Mouse (Mus musculus) MEL (cell line): Measurements from ENCODE around the gene Nxph3. TPM values are rescaled to one million over a fixed set of nuclear protein-coding genes. Genes with fewer than 3 reads are reported as not detected.
"Not testable (repeated sequence)": the region's sequence is repeated elsewhere in the genome, so short reads cannot be mapped to it uniquely, and the experiment has no call there.

Source experiments
- DNase-seq: peaks from one replicate; pipeline ENCODE4 v3.0.0; 2011; ENCODE audit warnings: low read depth, low spot score
- H3K27ac ChIP-seq: 2 replicates; pipeline ENCODE4 v1.5.1; 2012; ENCODE audit warnings: low read depth, mild to moderate bottlenecking, control low read depth, low read length, moderate library complexity; ENCODE audit not compliant: control insufficient read depth
- H3K27me3 ChIP-seq, 2 experiments: fragments of 150-350 bp in 1 of 2; sonication (generic) in 1 of 2; 2 replicates each; pipeline ENCODE4 v1.6.1; 2012; ENCODE audit warnings: low read length in 2 of 2, mild to moderate bottlenecking in 2 of 2, improper control_type of control experiment in 1 of 2, moderate library complexity in 1 of 2; ENCODE audit not compliant: insufficient read depth in 2 of 2, control insufficient read depth in 1 of 2
- H3K36me3 ChIP-seq, 2 experiments: 2 replicates each; pipeline ENCODE4 v1.6.1; 2012 to 2014; ENCODE audit warnings: low read length in 2 of 2, improper control_type of control experiment in 1 of 2, inconsistent platforms in 1 of 2, mild to moderate bottlenecking in 1 of 2; ENCODE audit not compliant: insufficient read depth in 2 of 2, control insufficient read depth in 1 of 2
- H3K4me1 ChIP-seq, 2 experiments: fragments of 150-350 bp in 1 of 2; sonication (generic) in 1 of 2; 2 replicates each; pipeline ENCODE4 v1.6.1; 2012; ENCODE audit warnings: low read length in 2 of 2, improper control_type of control experiment in 1 of 2, mild to moderate bottlenecking in 1 of 2; ENCODE audit not compliant: insufficient read depth in 2 of 2, control insufficient read depth in 1 of 2
- H3K4me3 ChIP-seq, 2 experiments: fragments of 150-350 bp in 1 of 2; sonication (generic) in 1 of 2; 2 replicates each; pipeline ENCODE4 v1.5.1; 2012; ENCODE audit warnings: low read depth in 2 of 2, low read length in 2 of 2, mild to moderate bottlenecking in 2 of 2, moderate library complexity in 2 of 2, control low read depth in 1 of 2, improper control_type of control experiment in 1 of 2; ENCODE audit not compliant: control insufficient read depth in 1 of 2, insufficient read depth in 1 of 2
- H3K79me2 ChIP-seq: 2 replicates; pipeline ENCODE4 v1.6.1; 2012; ENCODE audit warnings: mild to moderate bottlenecking, low read length, moderate library complexity; ENCODE audit not compliant: control insufficient read depth, poor library complexity, insufficient read depth
- H3K9ac ChIP-seq: 2 replicates; pipeline ENCODE4 v1.6.1; 2012; ENCODE audit warnings: low read depth, mild to moderate bottlenecking, control low read depth, low read length, moderate library complexity; ENCODE audit not compliant: control insufficient read depth, poor library complexity, severe bottlenecking
- H3K9me3 ChIP-seq: fragments of 150-350 bp; sonication (generic); replicated peaks from 2 replicates; pipeline ENCODE4 v1.6.1; 2012; ENCODE audit warnings: mild to moderate bottlenecking, low read length, improper control_type of control experiment, moderate library complexity; ENCODE audit not compliant: insufficient read depth
- CTCF ChIP-seq, 3 experiments: IDR thresholded peaks in 2 of 3; conservative IDR thresholded peaks in 1 of 3; 2 replicates each; pipeline ENCODE4 v1.5.1; 2011 to 2012; ENCODE audit warnings: low read length in 3 of 3, low read depth in 2 of 3, mild to moderate bottlenecking in 2 of 3, improper control_type of control experiment in 1 of 3, inconsistent platforms in 1 of 3, mixed read lengths in 1 of 3, moderate library complexity in 1 of 3; ENCODE audit not compliant: control insufficient read depth in 1 of 3, insufficient read depth in 1 of 3, poor library complexity in 1 of 3, severe bottlenecking in 1 of 3
- GABPA ChIP-seq: IDR thresholded peaks from 2 replicates; pipeline ENCODE4 v1.6.1; 2012; ENCODE audit warnings: low read depth, mild to moderate bottlenecking, inconsistent platforms, low read length, improper control_type of control experiment, moderate library complexity
- HCFC1 ChIP-seq: IDR thresholded peaks from 2 replicates; pipeline ENCODE4 v1.6.1; 2012; ENCODE audit warnings: low read depth, mild to moderate bottlenecking, inconsistent platforms, low read length, improper control_type of control experiment, moderate library complexity
- MAFK ChIP-seq: IDR thresholded peaks from 2 replicates; pipeline ENCODE4 v1.6.1; 2011; ENCODE audit warnings: low read depth, mild to moderate bottlenecking, low read length, improper control_type of control experiment, borderline replicate concordance
- MAX ChIP-seq: IDR thresholded peaks from 2 replicates; pipeline ENCODE4 v1.6.1; 2011; ENCODE audit warnings: low read length, improper control_type of control experiment
- MAZ ChIP-seq: IDR thresholded peaks from 2 replicates; pipeline ENCODE4 v1.6.1; 2012; ENCODE audit warnings: low read depth, mild to moderate bottlenecking, inconsistent platforms, low read length, improper control_type of control experiment
- MYB ChIP-seq: IDR thresholded peaks from 2 replicates; pipeline ENCODE4 v1.6.1; 2011; ENCODE audit warnings: mild to moderate bottlenecking, low read depth, low read length, improper control_type of control experiment
- POLR2A ChIP-seq, 2 experiments: IDR thresholded peaks; 2 replicates each; pipeline ENCODE4 v1.6.1; 2011 to 2012; ENCODE audit warnings: low read length in 2 of 2, mild to moderate bottlenecking in 2 of 2, control low read depth in 1 of 2, improper control_type of control experiment in 1 of 2, low read depth in 1 of 2, moderate library complexity in 1 of 2; ENCODE audit not compliant: control insufficient read depth in 1 of 2, insufficient read depth in 1 of 2, poor library complexity in 1 of 2
- SMC3 ChIP-seq: IDR thresholded peaks from 2 replicates; pipeline ENCODE4 v1.6.1; 2011; ENCODE audit warnings: low read depth, low read length, improper control_type of control experiment
- ZKSCAN1 ChIP-seq: IDR thresholded peaks from 2 replicates; pipeline ENCODE4 v1.6.1; 2012; ENCODE audit warnings: low read depth, mild to moderate bottlenecking, inconsistent platforms, low read length, improper control_type of control experiment, moderate library complexity
- polyA plus RNA-seq, 2 experiments: library from polyadenylated mRNA; stranded (reverse) in 1 of 2; unstranded in 1 of 2; fragments of >175 nt in 1 of 2; fragments of >200 nt in 1 of 2; gene quantifications; 2 replicates each; pipeline versions ENCODE4 v1.2.1 to v1.2.4; 2012; ENCODE audit warnings: low replicate concordance in 2 of 2, low read depth in 1 of 2; ENCODE audit not compliant: insufficient read length in 2 of 2, insufficient read depth in 1 of 2, missing spikeins in 1 of 2
- total RNA-seq: library from RNA; depleted of rRNA; stranded (reverse); fragments of 300-350 nt; gene quantifications from 2 replicates; pipeline ENCODE4 v1.2.3, GENCODE M21; 2012

Nxph3 gene
- total and polyA plus RNA-seq, 3 experiments = not detected

- Histone ChIP-seq H3K27me3 (no peaks in the 10 kb centered on the region), H3K9ac (no peak overlapping the region), H3K27ac (no peak overlapping the region), H3K4me1 (peaks cover 0 to 14% of the 10 kb centered on the region in 2 experiments; a peak in 3 of 4 replicates), H3K36me3 (peaks cover 0 to 4% of the 10 kb centered on the region in 2 experiments; a peak in 1 of 4 replicates), H3K9me3 (no peaks in the 10 kb centered on the region), H3K79me2 (no peaks in the 10 kb centered on the region), H3K4me3 (no peak overlapping the region)
- TF ChIP-seq MYB = no peak
- TF ChIP-seq CTCF (IDR thresholded peaks at IDR 0.05 in 2 of 3, conservative IDR thresholded peaks at IDR 0.05 in 1 of 3; ENCODE audit: control insufficient read depth in 1 of 3, insufficient read depth in 1 of 3, low read depth in 2 of 3, low read length in 3 of 3, poor library complexity in 1 of 3, severe bottlenecking in 1 of 3) = peak; percentile 13 to 60 (median 52); a peak in 4 of 6 replicates
- TF ChIP-seq SMC3 = peak; percentile 47
- no peak for TF ChIP-seq ZKSCAN1
- peak; percentile 34 for DNase-seq
Observed at GRCm38 (mm10) chr11:95507041-95507716, 7.2 kb downstream of the Nxph3 start.

GRCm38 (mm10) chr11:95504271-95504731 is 10.1 kb downstream of the Nxph3 start:
- DNase-seq = no peak
- Histone ChIP-seq H3K9me3 (no peaks in the 10 kb centered on the region), H3K4me1 (peaks cover 0 to 14% of the 10 kb centered on the region in 2 experiments; a peak in 3 of 4 replicates), H3K4me3 (no peak overlapping the region), H3K9ac (no peak overlapping the region), H3K36me3 (peaks cover 0 to 4% of the 10 kb centered on the region in 2 experiments; a peak in 1 of 4 replicates), H3K79me2 (no peaks in the 10 kb centered on the region), H3K27ac (no peak overlapping the region), H3K27me3 (no peaks in the 10 kb centered on the region)
- no peak for TF ChIP-seq GABPA
- no peak for TF ChIP-seq POLR2A (IDR thresholded peaks at IDR 0.05; ENCODE audit: control insufficient read depth in 1 of 2, insufficient read depth in 1 of 2, low read depth in 1 of 2, low read length in 2 of 2, poor library complexity in 1 of 2)
- TF ChIP-seq CTCF (IDR thresholded peaks at IDR 0.05 in 2 of 3, conservative IDR thresholded peaks at IDR 0.05 in 1 of 3; ENCODE audit: control insufficient read depth in 1 of 3, insufficient read depth in 1 of 3, low read depth in 2 of 3, low read length in 3 of 3, poor library complexity in 1 of 3, severe bottlenecking in 1 of 3) = peak in 1 of 3 experiments; percentile 1; a peak in 1 of 6 replicates

DNA sequence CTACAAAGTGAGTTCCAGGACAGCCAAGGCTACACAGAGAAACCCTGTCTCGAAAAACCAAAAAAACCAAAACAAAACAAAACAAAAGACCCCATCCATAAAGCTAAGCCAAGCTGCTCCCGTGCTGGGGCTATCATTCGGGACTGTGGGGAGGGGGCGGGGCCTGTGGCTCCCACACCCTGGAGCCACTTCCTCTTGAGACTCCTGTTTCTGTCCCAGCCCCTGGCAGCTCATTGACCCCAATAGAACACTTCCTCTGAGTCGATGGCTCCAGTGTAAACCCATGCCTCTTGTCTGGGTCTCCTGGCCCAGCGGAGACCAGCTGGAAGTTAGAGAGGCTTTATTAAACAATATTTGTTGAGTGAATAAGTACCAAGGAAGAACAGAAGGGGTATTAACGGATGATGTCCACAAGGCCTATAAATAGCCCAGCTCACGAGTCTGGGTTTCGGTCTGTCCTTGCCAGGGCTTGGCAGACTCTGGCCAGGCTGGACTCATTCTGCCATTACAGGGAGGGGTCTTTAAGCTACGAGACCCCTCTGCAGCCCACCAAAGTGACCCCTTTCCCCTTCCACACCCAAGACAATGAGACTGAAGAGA is 10.7 kb downstream of the Nxph3 start:
- TF ChIP-seq MAZ (0 out of 2 replicates have a peak, but pooled peaks have one; percentile 36), HCFC1 (no peak), MAX (no peak), MAFK (no peak)
- TF ChIP-seq, all 39 proteins: peak for 1

GRCm38 (mm10) chr11:95501826-95502225 is 12.5 kb downstream of the Nxph3 start:
- H3K27ac ChIP-seq, H3K36me3 ChIP-seq, H3K9ac ChIP-seq, DNase-seq, H3K4me3 ChIP-seq, H3K9me3 ChIP-seq, H3K27me3 ChIP-seq, H3K4me1 ChIP-seq, H3K79me2 ChIP-seq: not testable (repeated sequence)

More for the DNA sequence above, 10.7 kb downstream of the Nxph3 start:
- Histone ChIP-seq H3K9ac (no peak overlapping the region; the same call in 1 of the 2 replicates), H3K9me3 (no peaks in the 10 kb centered on the region), H3K36me3 (peaks cover 0 to 4% of the 10 kb centered on the region in 2 experiments; a peak in 1 of 4 replicates), H3K4me3 (no peak overlapping the region), H3K27ac (no peak overlapping the region), H3K4me1 (peaks cover 0 to 14% of the 10 kb centered on the region in 2 experiments; a peak in 3 of 4 replicates), H3K79me2 (no peaks in the 10 kb centered on the region), H3K27me3 (no peaks in the 10 kb centered on the region)
- DNase-seq = peak; percentile 61
